Mouse (Mus musculus) spleen, adult 18-20 months (tissue): ENCODE data around the gene Kmt2a.
A peak's percentile ranks its signal among the peaks of the same experiment; 100 is the strongest.
"Not testable (repeated sequence)": the region's sequence is repeated elsewhere in the genome, so short reads cannot be mapped to it uniquely, and the experiment has no call there.

Experiments used
- DNase-seq, 2 experiments: peaks; one replicate each; pipeline ENCODE4 v3.0.0; 2022; ENCODE audit warnings: mixed read lengths in 2 of 2

Gene Kmt2a

GRCm38 (mm10) chr9:44814179-44814578, 66.9 kb downstream of the Kmt2a start:
- no peak for DNase-seq

- no peak for DNase-seq
These were observed 70.8 kb downstream of the Kmt2a start for GRCm38 (mm10) chr9:44810316-44810715.

- no peak for DNase-seq
These were observed 73.3 kb downstream of the Kmt2a start for GRCm38 (mm10) chr9:44807778-44808177.

GRCm38 (mm10) chr9:44807141-44807540, 74.0 kb downstream of the Kmt2a start:
- DNase-seq = no peak

GRCm38 (mm10) chr9:44805536-44805935, 75.6 kb downstream of the Kmt2a start:
- no peak for DNase-seq

GRCm38 (mm10) chr9:44804678-44805077, 76.4 kb downstream of the Kmt2a start:
- DNase-seq = no peak

- DNase-seq = no peak
These were observed 78.2 kb downstream of the Kmt2a start, which contains the start of gene Ttc36 for GRCm38 (mm10) chr9:44802808-44803450. Ttc36 (minus strand) TSS chr9:44803072.

- no peak for DNase-seq
These were observed 79.4 kb downstream of the Kmt2a start for GRCm38 (mm10) chr9:44801669-44802068.

GRCm38 (mm10) chr9:44799958-44800324, 81.2 kb downstream of the Kmt2a start:
- no peak for DNase-seq

- peak; percentile 61 to 77 for DNase-seq
These were observed 81.8 kb downstream of the Kmt2a start, which contains the start of gene Tmem25 for GRCm38 (mm10) chr9:44799102-44799957. Tmem25 (minus strand) TSS chr9:44799307.

- no peak for DNase-seq
These were observed 82.8 kb downstream of the Kmt2a start for GRCm38 (mm10) chr9:44798298-44798697.

- DNase-seq = no peak
These were observed 88.3 kb downstream of the Kmt2a start for GRCm38 (mm10) chr9:44792842-44793241.

- DNase-seq = peak; percentile 80 to 89
These were observed 108.1 kb downstream of the Kmt2a start for GRCm38 (mm10) chr9:44772750-44773651.

GRCm38 (mm10) chr9:44772392-44772749, 108.7 kb downstream of the Kmt2a start:
- DNase-seq = no peak

GRCm38 (mm10) chr9:44771376-44771775, 109.7 kb downstream of the Kmt2a start:
- no peak for DNase-seq

- not testable (repeated sequence) for DNase-seq
These were observed 113.1 kb downstream of the Kmt2a start for GRCm38 (mm10) chr9:44768029-44768394.

- DNase-seq = peak; percentile 70 to 75
These were observed 113.7 kb downstream of the Kmt2a start, which contains the start of the genes Arcn1 and Ift46 for GRCm38 (mm10) chr9:44767101-44768028. Arcn1 (minus strand) TSS chr9:44767845. Ift46 (plus strand) TSS chr9:44767908.

GRCm38 (mm10) chr9:44760873-44761272, 120.2 kb downstream of the Kmt2a start:
- no peak for DNase-seq
